Mouse (Mus musculus): ENCODE results near the gene Rpp14. TPM values are rescaled to one million over a fixed set of nuclear protein-coding genes. Genes with fewer than 3 reads are reported as not detected.

The Rpp14 gene
- 10.6 to 19.1 TPM (median 11.3 TPM) in 4 replicates for total RNA-seq (2023; ENCODE audit: inconsistent age)

GRCm38 (mm10) chr14:8080165-8080679 lies at the start of gene Rpp14:
Gene Rpp14, plus strand, starts transcription at chr14:8080367.

DNA sequence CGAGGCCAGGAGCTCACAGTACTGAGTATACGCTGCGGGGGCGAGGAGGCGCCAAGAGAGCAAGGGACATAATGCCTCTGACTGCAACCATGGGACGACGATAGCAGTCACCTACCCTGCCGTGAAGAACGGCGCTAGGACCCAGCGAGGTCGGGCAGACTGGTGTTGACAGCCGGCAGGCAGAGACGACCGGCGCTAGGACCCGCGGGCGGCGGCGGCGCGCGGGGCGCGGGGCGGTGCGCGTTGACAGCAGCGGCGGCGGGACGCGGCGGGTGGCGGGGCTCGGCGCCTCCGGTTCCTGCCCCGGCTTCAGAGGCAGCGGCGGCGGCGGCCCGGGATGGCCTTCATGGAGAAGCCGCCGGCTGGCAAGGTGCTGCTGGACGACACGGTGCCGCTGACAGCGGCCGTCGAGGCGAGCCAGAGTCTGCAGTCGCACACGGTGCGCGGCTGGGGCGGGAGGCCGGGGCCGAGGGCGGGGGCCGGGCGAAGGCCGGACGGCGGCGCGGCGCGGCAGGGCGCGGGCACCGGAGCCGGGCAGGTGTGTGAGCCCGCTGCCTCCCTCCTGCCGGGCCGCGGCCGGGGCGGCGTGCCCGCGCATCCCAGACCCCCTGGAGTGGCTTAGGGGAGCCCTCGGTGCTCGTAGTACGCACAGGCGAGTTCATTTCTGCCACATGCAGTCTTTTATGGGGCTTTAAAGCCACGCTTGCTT lies 18.0 kb downstream of the Rpp14 start, which contains the start of gene Pxk:
Gene Pxk (plus strand): TSS at position 234 of the 709 bp plus-strand sequence.

Other genes starting within 250 kb of the Rpp14 start
- not detected in 4 replicates for gene Gm45521, start 123.1 kb upstream of the Rpp14 start, total RNA-seq (2023; ENCODE audit: inconsistent age)
- gene Dnase1l3, start 85.8 kb upstream of the Rpp14 start, total RNA-seq (2023; ENCODE audit: inconsistent age): 6.8 to 13.5 TPM (median 9.0 TPM) in 4 replicates
- gene Abhd6, start 77.5 kb upstream of the Rpp14 start, total RNA-seq (2023; ENCODE audit: inconsistent age): 12.1 to 14.2 TPM (median 13.3 TPM) in 4 replicates
- gene Pxk, start 17.8 kb downstream of the Rpp14 start, total RNA-seq (2023; ENCODE audit: inconsistent age): 266 to 292 TPM (median 275 TPM) in 4 replicates
- gene Pdhb, start 92.7 kb downstream of the Rpp14 start, total RNA-seq (2023; ENCODE audit: inconsistent age): 118 to 133 TPM (median 125 TPM) in 4 replicates
- 10.5 to 12.7 TPM (median 11.6 TPM) in 4 replicates for gene Kctd6, start 133.8 kb downstream of the Rpp14 start, total RNA-seq (2023; ENCODE audit: inconsistent age)
- gene Acox2, start 179.0 kb downstream of the Rpp14 start, total RNA-seq (2023; ENCODE audit: inconsistent age): not detected in 4 replicates
- gene Fam107a, start 237.7 kb downstream of the Rpp14 start, total RNA-seq (2023; ENCODE audit: inconsistent age): not detected in 4 replicates